Mouse (Mus musculus) layer of hippocampus, adult 11-12 months (tissue): ENCODE data around the gene Capn13.
"Not testable (repeated sequence)": the region's sequence is repeated elsewhere in the genome, so short reads cannot be mapped to it uniquely, and the experiment has no call there.

ENCODE experiments used
- DNase-seq: peaks from one replicate; pipeline ENCODE4 v3.0.0; 2022; ENCODE audit warnings: low spot score

The Capn13 gene

DNA sequence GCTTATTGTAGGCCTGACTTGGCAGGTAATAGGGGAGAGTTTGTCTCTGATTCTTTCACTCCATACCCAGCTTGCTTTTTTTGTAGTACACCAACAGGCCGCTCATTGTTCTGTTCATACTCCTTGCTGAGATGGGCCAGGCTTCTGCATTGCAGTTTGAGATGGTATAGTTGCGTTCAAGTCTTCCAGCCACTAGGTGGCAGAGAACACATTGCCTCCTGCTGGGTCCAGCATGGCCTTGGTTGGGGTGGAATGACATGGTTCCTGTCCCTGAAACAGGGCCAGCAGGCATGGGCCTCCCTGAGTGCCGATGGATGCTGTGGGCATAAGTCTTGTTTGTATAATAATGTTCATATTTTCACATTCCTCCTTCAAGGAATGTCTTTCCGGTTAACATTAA, 122.9 kb downstream of the Capn13 start:
- DNase-seq = no peak

DNA sequence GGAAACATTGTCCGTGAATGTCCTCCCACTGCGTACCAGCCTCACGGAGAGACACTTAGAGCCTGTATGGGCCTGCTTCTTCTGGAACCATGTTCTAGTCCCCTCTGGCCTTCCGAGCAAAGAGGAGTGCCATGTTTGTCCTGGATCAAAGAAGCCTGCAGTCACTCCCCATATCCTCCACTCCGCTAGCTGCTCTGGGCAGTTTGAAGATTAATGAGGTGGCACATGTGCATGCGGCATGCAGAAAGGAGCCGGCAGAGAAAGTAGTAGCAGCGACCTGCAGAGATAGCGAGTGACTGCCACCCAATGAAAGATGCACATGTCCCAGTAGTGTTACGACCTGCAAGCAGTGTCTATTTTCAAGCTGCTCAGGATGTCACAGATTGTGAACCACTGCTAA, 125.6 kb downstream of the Capn13 start:
- DNase-seq = no peak

DNA sequence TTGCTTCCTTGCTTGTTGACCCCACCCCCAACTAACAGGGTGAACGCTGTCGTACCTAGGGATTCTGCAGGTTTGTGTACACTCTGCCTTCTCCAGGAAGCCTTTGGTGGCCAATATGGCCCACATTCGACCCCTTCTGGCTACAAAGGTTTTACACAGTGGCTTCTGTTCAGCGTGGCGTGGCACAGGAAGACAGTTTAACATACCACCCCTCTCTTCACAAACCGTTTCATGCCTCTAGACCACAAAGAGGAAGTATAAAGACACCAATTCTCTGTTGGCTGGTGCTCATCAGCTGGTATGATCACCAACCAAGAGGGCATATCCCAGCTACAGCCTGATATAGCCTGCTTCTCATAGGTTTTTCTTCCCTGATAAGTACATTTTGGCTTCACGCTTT, 126.9 kb downstream of the Capn13 start:
- no peak for DNase-seq

DNA sequence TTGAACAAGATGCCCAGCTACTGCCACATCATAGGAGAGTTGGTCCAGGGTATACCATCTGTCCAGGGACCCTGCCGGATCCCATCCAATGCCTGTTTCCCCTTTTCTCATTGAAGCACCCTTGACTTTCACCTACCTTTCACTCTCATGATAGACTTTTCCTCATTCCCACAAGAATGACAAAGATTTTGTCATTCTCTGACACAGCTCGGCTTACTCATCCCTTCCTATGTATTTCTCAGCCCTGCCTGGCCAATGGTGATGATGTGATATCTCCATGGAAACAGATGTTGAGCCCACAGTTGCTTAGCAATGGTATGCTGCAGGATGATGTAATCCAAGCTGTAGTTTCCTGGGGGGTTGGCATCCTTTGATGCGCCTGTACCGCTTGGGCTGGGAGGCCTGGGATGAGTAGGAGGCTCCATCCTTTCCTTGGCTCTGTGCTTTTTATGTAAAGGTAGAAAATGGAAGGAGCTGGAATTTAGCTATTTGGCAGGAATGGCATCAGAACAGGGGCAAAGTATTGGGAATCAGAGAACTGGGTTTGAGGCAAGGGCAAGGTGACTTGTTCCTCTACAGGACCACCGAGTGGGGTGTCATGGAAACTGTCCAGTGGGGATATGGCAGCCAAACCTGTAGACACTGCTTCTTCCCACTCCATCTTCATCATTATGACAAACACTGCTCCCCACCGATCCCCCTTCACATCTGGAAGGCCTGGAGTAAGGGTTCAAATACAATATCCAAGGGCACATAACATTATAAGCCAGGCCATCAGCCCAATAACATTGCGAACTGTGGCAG, 128.7 kb downstream of the Capn13 start:
- peak; percentile 76 for DNase-seq

DNA sequence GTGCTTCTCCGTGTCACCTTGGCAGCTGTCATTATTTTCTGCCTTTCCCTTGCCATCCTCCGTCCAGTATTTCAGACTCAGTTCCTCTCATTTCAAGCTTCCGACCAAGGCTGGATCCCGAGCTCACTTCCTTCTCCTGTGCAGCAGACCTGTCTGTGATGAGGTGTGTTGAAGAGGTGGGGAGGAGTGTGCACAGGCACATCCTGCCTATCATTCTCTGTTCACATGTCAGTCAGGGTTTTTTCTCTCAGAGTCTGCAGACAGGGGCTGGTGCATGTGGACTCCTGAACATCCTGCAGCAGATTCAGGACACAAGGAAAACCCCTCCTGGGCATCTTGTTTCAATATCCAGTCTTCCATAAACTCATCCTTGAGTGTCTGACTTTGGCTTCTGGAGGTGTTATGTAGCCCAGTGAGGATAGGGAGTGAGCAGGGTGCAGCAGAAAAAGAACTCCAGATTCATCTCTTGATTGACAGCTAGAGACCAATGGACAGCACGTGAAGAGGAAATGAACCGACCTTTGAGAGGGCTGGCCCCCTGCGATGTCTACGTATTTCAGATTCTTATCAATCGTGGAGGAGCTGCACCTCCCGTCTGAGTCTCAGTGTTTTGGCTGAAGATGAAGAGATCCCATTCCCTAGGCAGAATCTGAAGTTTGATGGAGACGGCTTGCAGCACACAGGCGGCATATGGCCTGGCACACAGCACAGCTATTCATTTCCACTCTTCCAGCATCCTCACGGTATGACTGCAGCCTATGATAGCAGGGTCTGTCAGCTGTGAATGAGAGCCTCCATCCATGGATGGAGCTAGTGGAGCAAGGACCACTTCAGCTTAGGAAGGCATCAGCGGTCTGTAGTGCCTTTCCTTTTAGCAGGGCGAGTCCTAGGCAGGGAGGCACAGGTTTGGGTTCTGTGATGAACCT, 129.5 kb downstream of the Capn13 start:
- DNase-seq = peak; percentile 32

DNA sequence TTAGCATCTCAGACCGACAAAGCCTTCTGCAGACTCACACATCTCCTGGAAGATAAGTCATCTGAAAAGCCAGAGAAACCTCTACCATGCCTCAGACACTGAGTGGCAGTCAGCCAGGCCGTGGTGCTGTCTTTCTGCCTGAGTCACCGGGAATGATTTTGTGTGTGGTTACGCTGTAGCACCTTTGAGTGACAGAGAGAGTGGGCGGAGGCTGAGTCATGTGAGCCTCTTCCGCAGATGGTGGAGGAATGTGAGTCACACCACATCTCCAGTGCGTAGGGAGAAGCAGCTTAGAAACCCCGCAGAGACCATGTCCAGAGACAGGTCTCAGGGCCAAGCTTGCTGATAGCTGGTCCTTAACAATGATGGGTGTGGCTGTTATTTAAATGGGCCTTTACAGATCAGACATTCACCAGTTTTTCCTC, 137.6 kb downstream of the Capn13 start:
- DNase-seq = peak; percentile 77

DNA sequence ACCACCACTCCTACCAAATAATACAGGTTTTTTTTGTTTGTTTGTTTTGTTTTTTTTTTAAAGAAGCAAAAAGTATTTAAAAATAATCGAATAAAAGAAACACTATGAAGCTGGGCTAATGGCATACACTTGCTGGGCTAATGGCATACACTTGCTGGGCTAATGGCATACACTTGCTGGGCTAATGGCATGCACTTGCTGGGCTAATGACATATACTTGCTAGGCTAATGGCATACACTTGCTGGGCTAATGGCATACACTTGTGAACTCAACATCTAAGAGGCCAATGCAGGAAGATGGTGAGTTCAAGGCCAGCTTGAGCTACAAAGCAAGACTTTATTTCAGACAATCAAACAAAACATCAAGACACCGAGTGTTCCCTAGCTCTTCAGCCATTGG, 138.1 kb downstream of the Capn13 start:
- DNase-seq = no peak

DNA sequence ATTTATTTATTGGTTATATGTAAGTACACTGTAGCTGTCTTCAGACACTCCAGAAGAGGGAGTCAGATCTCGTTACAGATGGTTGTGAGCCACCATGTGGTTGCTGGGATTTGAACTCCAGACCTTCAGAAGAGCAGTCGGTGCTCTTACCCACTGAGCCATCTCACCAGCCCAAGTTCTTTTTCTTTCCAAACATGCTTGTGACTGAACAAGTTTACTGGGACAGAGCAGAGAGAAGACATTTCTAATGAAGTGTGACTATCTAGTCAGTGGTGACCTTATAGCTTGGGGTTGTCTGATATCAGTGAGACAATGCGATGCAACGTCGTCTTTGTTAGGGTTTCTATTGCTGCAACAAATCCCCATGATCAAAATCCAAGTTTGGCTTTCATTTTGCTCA, 141.4 kb downstream of the Capn13 start:
- DNase-seq = not testable (repeated sequence)

DNA sequence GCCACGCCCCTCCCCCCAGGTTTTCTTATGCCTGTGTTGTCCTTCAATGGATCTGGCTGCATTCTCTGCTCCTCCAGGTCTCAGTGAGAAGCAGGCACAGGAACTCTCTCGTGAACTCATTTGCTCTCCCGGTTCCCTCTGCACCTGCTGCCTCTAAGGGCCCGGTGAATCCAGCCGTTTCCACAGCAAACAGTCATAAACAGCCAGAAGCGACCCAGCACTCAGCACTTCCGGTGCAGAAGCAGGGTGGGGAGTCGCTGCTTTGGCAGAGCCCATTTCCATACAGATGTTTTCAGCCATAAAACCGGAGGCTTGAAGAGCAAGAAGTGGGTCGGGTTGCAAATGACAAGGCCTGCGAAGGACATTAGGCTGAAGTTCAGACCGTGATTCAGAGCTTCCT, 142.0 kb downstream of the Capn13 start:
- DNase-seq = no peak
